Mouse (Mus musculus) spleen, postnatal 14 days (tissue): Measurements from ENCODE around the gene Aasdhppt.
A peak's percentile ranks its signal among the peaks of the same experiment; 100 is the strongest.

ENCODE experiments used
- DNase-seq, 2 experiments: peaks; one replicate each; pipeline ENCODE4 v3.0.0; 2021 to 2022; ENCODE audit warnings: low spot score in 2 of 2

Aasdhppt gene

GRCm38 (mm10) chr9:4309351-4310085 is at the start of gene Aasdhppt, which contains the start of gene Kbtbd3:
Gene Aasdhppt (minus strand): TSS chr9:4309471.
Gene Kbtbd3 (plus strand): TSS chr9:4309833.
- peak; percentile 92 to 95 for DNase-seq

DNA sequence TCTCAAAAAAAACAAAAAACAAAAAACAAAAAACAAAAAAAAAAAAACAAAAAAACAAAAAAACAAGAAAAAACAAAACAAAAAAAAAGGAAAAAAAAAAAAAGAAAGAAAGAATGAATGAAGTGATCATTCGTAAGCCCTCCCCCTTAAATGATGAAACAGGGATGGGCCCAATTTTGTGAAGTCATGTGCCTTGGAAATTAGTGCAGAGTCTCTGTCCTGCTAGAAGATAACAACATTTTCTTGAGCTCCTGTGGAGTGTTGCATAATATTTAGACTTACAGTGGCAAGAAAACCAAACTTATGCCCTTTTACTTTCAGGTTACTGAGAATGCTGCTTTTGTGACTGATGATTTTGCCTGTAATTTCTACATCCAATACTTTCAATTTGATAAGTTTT is 43.9 kb upstream of the Aasdhppt start:
- DNase-seq: no peak

DNA sequence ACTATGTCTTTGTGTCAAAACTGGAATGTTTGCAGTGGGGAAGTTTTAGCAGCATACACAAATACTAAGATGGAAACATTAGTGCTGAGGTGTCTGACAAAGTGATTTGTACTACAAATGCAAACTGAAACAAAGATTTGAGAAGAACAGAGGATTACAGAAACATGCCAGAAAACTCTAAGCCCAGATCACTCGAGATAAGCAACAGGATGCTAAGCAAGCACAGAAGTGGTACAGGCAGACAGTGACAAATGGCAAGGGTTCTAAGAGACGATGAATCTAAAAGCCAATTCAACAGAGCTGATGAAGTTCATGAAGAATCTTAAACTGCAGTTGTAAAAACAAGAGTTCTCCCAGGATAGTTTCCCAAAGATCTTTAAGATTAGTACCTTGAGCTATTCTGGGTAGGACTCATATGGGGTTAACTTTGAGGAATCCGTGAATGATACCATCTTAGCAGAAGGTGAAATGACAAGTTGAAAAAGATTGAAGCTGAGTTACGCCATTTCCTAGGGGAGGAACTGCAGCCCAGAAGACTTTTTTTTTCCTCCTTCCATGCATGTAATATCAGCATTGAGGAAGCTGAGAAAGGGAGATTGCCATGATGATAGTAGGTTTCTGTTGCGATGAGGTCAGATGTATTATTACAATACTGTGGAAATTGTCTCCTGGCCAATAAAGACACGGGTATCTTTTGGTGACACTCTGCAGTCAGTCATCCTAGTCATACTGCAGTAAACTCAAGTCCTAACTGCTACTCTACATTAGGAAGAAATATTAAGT is 9.9 kb upstream of the Aasdhppt start:
- no peak for DNase-seq

- DNase-seq: no peak
Measured at GRCm38 (mm10) chr9:4315746-4316145, 6.5 kb upstream of the Aasdhppt start.

GRCm38 (mm10) chr9:4313946-4314345 is 4.7 kb upstream of the Aasdhppt start:
- no peak for DNase-seq

- no peak for DNase-seq
Measured at GRCm38 (mm10) chr9:4311162-4311561, 1.9 kb upstream of the Aasdhppt start.

GRCm38 (mm10) chr9:4310706-4311105 is 1.4 kb upstream of the Aasdhppt start:
- DNase-seq: no peak

- no peak for DNase-seq
Measured at GRCm38 (mm10) chr9:4308628-4309350, 482 bp downstream of the Aasdhppt start.

DNA sequence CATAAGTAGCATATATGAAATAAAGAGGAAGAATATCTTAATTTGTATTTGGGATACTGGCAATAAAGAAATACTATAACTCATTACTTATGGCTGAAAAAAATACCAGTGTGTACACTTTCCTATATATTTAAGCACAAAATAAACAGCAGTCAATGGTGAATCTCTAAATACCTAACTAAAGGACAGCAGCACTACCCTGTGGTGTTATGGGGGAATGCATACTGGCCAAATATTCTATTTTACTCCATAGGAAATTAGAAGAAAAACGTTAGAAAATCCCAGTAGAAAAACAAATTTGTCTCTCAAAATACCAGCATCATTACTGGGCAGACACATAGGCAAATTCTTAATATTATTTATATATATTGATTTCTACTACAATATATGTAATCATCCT is 4.4 kb downstream of the Aasdhppt start:
- no peak for DNase-seq

GRCm38 (mm10) chr9:4300466-4300865 is 8.8 kb downstream of the Aasdhppt start:
- DNase-seq: no peak

GRCm38 (mm10) chr9:4283850-4284249 is 25.4 kb downstream of the Aasdhppt start:
- DNase-seq: no peak

DNA sequence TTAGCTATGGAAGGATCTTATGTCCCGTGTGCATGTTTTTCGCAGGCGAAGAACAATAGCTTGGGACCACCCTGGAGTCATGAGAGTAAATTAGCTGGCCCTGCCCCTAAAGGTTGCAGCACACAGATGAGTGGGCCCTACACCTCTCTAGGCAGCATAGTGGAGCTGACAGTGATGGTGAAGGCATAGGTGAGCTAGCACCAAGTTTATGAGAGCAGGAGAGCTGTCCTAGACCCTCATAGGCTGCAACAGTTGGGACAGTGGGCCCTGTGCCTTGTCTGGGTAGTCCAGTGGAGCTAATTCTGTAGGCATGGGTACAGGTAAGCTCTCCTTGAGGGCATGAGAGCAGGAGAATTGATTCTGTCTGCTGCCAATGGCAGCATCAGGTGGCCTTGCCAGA is 42.4 kb downstream of the Aasdhppt start:
- no peak for DNase-seq

DNA sequence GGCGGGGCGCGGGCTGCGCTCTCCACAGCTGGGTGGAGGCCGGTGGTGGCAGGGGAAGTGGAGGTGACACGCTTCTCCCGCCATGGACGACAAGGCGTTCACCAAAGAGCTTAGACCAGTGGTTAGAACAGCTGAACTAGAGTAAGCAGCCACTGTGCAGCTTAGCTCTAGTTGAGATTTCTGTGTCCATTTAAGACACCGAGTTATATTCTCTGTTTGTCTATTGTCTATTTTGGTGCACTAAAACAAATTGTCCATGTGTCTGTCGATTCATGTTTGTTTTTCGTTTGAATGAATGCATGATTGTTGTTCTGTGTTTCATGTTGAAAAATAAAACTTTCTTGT is 48.6 kb downstream of the Aasdhppt start:
- DNase-seq: no peak

- DNase-seq: no peak
Measured at GRCm38 (mm10) chr9:4259841-4260745, 49.2 kb downstream of the Aasdhppt start.

DNA sequence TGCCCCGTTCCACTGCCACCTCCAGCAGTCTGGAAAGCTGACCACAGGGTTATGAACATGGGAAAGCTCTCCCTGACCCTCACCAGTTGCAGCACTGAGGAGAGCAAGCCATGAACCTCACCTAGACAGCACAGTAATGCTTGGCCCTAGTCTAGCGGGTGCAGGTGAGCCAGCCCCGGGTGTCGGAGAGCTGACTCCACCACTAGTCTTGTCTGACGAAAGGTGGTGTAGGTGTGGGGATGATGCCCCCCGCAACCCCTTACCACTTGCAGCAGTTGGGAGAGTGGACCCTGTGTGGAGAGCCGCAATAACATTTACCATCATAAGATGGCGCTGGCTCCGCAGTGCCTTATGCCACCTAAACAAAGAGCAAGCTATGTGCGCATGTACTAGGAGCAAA is 50.2 kb downstream of the Aasdhppt start:
- no peak for DNase-seq
